35 mouse cellular contexts compared by ENCODE assay signal in the genomic region with DNA sequence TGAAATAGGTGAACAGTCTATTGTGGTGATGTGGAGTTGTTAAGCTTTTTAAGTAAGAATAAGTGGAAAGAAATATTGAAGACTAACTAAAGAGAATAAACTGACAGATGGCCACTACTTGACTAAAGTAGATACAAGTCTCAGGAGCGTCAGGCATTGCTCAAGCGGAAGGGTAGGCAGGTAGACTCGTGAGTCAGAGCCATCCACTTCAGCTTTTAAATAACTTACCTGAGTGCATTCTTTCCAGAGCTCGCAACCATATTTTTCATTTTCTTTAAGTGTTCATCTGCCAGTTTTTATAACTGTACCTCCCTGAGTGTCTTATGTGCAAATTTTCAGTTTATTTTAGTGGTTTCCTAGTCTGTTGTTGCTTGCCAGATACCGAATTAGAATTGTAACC.
"Had no signal": no experiment of that assay in that cellular context is flagged by ENCODE, and none has a peak within 500 bp of the region (broad histone marks: within the 10 kb centered on the region; RNA-seq: fewer than 3 reads in every experiment).

No protein-coding gene starts in this region.

- H3K4me2 ChIP-seq: heart, embryonic 11.5 days; heart, embryonic 12.5 days; heart, embryonic 13.5 days; heart, embryonic 15.5 days; hindbrain, embryonic 12.5 days; hindbrain, embryonic 13.5 days; hindbrain, embryonic 14.5 days; hindbrain, embryonic 15.5 days; intestine, embryonic 15.5 days; kidney, embryonic 15.5 days had no signal

- H3K27me3 ChIP-seq: heart, embryonic 12.5 days; heart, embryonic 13.5 days; heart, embryonic 15.5 days; hindbrain, embryonic 12.5 days; hindbrain, embryonic 13.5 days; hindbrain, embryonic 15.5 days; intestine, embryonic 15.5 days; kidney, embryonic 15.5 days had no signal

- ATAC-seq: hindbrain, embryonic 16.5 days; hindbrain, postnatal 0 days; inflammation-experienced regulatory T-cells, adult 6 months; intestine, embryonic 15.5 days; intestine, embryonic 16.5 days; intestine, postnatal 0 days had no signal

- H3K27ac ChIP-seq: heart, embryonic 10.5 days; heart, embryonic 13.5 days; heart, embryonic 15.5 days; hindbrain, embryonic 10.5 days; hindbrain, embryonic 12.5 days; hindbrain, embryonic 13.5 days; hindbrain, embryonic 14.5 days; hindbrain, embryonic 15.5 days; hindbrain, postnatal 0 days; intestine, embryonic 15.5 days; kidney, embryonic 15.5 days; kidney, postnatal 0 days; layer of hippocampus, adult 2 months had no signal

- H3K4me1 ChIP-seq: heart, embryonic 10.5 days; heart, embryonic 15.5 days; hindbrain, embryonic 10.5 days; hindbrain, embryonic 12.5 days; hindbrain, embryonic 15.5 days; intestine, embryonic 15.5 days; kidney, embryonic 15.5 days had no signal

- H3K9me3 ChIP-seq: heart, embryonic 10.5 days; heart, embryonic 12.5 days; heart, embryonic 13.5 days; heart, embryonic 15.5 days; hindbrain, embryonic 10.5 days; hindbrain, embryonic 12.5 days; hindbrain, embryonic 13.5 days; hindbrain, embryonic 15.5 days; intestine, embryonic 15.5 days; kidney, embryonic 15.5 days had no signal

- H3K4me3 ChIP-seq: heart, embryonic 10.5 days; heart, embryonic 12.5 days; heart, embryonic 13.5 days; heart, embryonic 15.5 days; hindbrain, embryonic 10.5 days; hindbrain, embryonic 12.5 days; hindbrain, embryonic 13.5 days; hindbrain, embryonic 15.5 days; intestine, embryonic 15.5 days; kidney, embryonic 15.5 days; layer of hippocampus, adult 2 months had no signal

- DNase-seq: heart, postnatal 10 days; heart, postnatal 14 days; heart, postnatal 36 days; heart, postnatal 4 days; kidney, adult 11 months; kidney, adult 18-20 months; kidney, adult 2 months; kidney, adult 8-10 months; kidney, adult 9 months; kidney, postnatal 10 days; kidney, postnatal 14 days; kidney, postnatal 25 days; kidney, postnatal 36 days; kidney, postnatal 4 days; layer of hippocampus, adult 9-11 months; layer of hippocampus, postnatal 36 days had no signal

- H3K36me3 ChIP-seq: heart, embryonic 10.5 days; heart, embryonic 12.5 days; heart, embryonic 13.5 days; heart, embryonic 15.5 days; hindbrain, embryonic 10.5 days; hindbrain, embryonic 12.5 days; hindbrain, embryonic 15.5 days; intestine, embryonic 15.5 days; kidney, embryonic 15.5 days had no signal

- H3K9ac ChIP-seq: heart, embryonic 12.5 days; heart, embryonic 13.5 days; heart, embryonic 15.5 days; hindbrain, embryonic 12.5 days; hindbrain, embryonic 13.5 days; hindbrain, embryonic 14.5 days; hindbrain, embryonic 15.5 days; intestine, embryonic 15.5 days; kidney, embryonic 15.5 days had no signal
